Mouse (Mus musculus) heart, embryonic 16.5 days (tissue): ENCODE data around the gene Gsto2. TPM values are rescaled to one million over a fixed set of nuclear protein-coding genes. Genes with fewer than 3 reads are reported as not detected.
"Not testable (repeated sequence)": the region's sequence is repeated elsewhere in the genome, so short reads cannot be mapped to it uniquely, and the experiment has no call there.

ENCODE experiments used
- ATAC-seq: fragments of 200-750 bp; cut with Nextera tagmentation; replicated peaks from 2 replicates; pipeline ENCODE4 v1.8.0; 2017; ENCODE audit warnings: moderate number of reproducible peaks; ENCODE audit not compliant: insufficient read depth, low FRiP score; ENCODE audit errors: extremely low read depth
- H3K27ac ChIP-seq: fragments of 300-500 bp; sonication (generic); 2 replicates; pipeline ENCODE4 v1.5.1; 2014; ENCODE audit warnings: mild to moderate bottlenecking, low read length, control low read depth, moderate library complexity
- H3K27me3 ChIP-seq: fragments of 300-500 bp; sonication (generic); 2 replicates; pipeline ENCODE4 v1.6.1; 2014; ENCODE audit warnings: low read length, mixed read lengths; ENCODE audit not compliant: control insufficient read depth, insufficient read depth
- H3K36me3 ChIP-seq: fragments of 300-500 bp; sonication (generic); 2 replicates; pipeline ENCODE4 v1.6.1; 2014; ENCODE audit not compliant: control insufficient read depth, insufficient read depth
- H3K4me1 ChIP-seq: fragments of 300-500 bp; sonication (generic); 2 replicates; pipeline ENCODE4 v1.6.1; 2014; ENCODE audit warnings: low read length, mixed read lengths; ENCODE audit not compliant: control insufficient read depth, insufficient read depth
- H3K4me2 ChIP-seq: fragments of 300-500 bp; sonication (generic); 2 replicates; pipeline ENCODE4 v1.6.1; 2014; ENCODE audit warnings: low read depth, mild to moderate bottlenecking, control low read depth, low read length
- H3K4me3 ChIP-seq: fragments of 300-500 bp; sonication (generic); 2 replicates; pipeline ENCODE4 v1.5.1; 2014; ENCODE audit warnings: mild to moderate bottlenecking, control low read depth, low read length
- H3K9ac ChIP-seq: fragments of 300-500 bp; sonication (generic); 2 replicates; pipeline ENCODE4 v1.6.1; 2014; ENCODE audit warnings: low read length, control low read depth
- H3K9me3 ChIP-seq: fragments of 300-500 bp; sonication (generic); replicated peaks from 2 replicates; pipeline ENCODE4 v1.6.1; 2016; ENCODE audit warnings: low read length; ENCODE audit not compliant: control insufficient read depth
- WGBS: fragments of 180-500 bp; shearing (Covaris S2); extraction: QIAGEN DNeasy Blood & Tissue Kit; methylation state at CpG from one replicate; pipeline ENCODE4 v1.1.7; 2014; 5-methylcytosine and 5-hydroxymethylcytosine counted together
- polyA plus RNA-seq: library from polyadenylated mRNA; unstranded; fragments of >200 nt; fragmentation: Nextera tagmentation; extraction: Ambion mirVana; gene quantifications from 2 replicates; pipeline ENCODE4 v1.2.1, GENCODE M21; 2015

Gsto2 gene
- polyA plus RNA-seq, 1 experiment from 2014 or later: 0.77 TPM

- H3K36me3 ChIP-seq: no peaks in the 10 kb centered on the region
- H3K27ac ChIP-seq: no peak overlapping the region
- no peak overlapping the region for H3K4me2 ChIP-seq
- WGBS: 79% methylated on average over 5 of the region's 5 CpGs
- no peaks in the 10 kb centered on the region for H3K9me3 ChIP-seq
- H3K9ac ChIP-seq: no peak overlapping the region
- no peak overlapping the region for H3K4me3 ChIP-seq
- no peak for ATAC-seq
- 0 out of 2 replicates have a peak, but pooled peaks cover 2% of the 10 kb centered on the region for H3K27me3 ChIP-seq
- H3K4me1 ChIP-seq: peaks cover 2% of the 10 kb centered on the region; the same call in 1 of the 2 replicates
These were observed 30.7 kb upstream of the Gsto2 start for GRCm38 (mm10) chr19:47834614-47835013.

GRCm38 (mm10) chr19:47835776-47836175 lies 29.6 kb upstream of the Gsto2 start:
- no peak overlapping the region for H3K4me3 ChIP-seq
- H3K36me3 ChIP-seq: no peaks in the 10 kb centered on the region
- H3K4me2 ChIP-seq: no peak overlapping the region
- H3K27me3 ChIP-seq: 0 out of 2 replicates have a peak, but pooled peaks cover 2% of the 10 kb centered on the region
- no peaks in the 10 kb centered on the region for H3K9me3 ChIP-seq
- ATAC-seq: no peak
- WGBS: 84% methylated on average over 7 of the region's 7 CpGs
- H3K27ac ChIP-seq: no peak overlapping the region
- no peak overlapping the region for H3K9ac ChIP-seq
- H3K4me1 ChIP-seq: peaks cover 2% of the 10 kb centered on the region; the same call in 1 of the 2 replicates

- Histone ChIP-seq H3K4me2 (peak overlapping the region; percentile 73), H3K36me3 (no peaks in the 10 kb centered on the region), H3K9me3 (no peaks in the 10 kb centered on the region), H3K9ac (no peak overlapping the region), H3K27me3 (0 out of 2 replicates have a peak, but pooled peaks cover 2% of the 10 kb centered on the region), H3K27ac (no peak overlapping the region), H3K4me3 (peak overlapping the region; percentile 50), H3K4me1 (peaks cover 2% of the 10 kb centered on the region; the same call in 1 of the 2 replicates)
- ATAC-seq: peak; percentile 90
- WGBS: 3% methylated on average over 44 of the region's 49 CpGs
These were observed 28.4 kb upstream of the Gsto2 start for GRCm38 (mm10) chr19:47836701-47837526.

- WGBS: 2% methylated on average over 6 of the region's 6 CpGs
- Histone ChIP-seq H3K4me3 (peak overlapping the region; percentile 50), H3K9ac (no peak overlapping the region), H3K27me3 (0 out of 2 replicates have a peak, but pooled peaks cover 2% of the 10 kb centered on the region), H3K27ac (no peak overlapping the region), H3K36me3 (no peaks in the 10 kb centered on the region), H3K9me3 (no peaks in the 10 kb centered on the region), H3K4me2 (peak overlapping the region; percentile 73), H3K4me1 (peaks cover 2% of the 10 kb centered on the region; the same call in 1 of the 2 replicates)
- ATAC-seq: peak; percentile 37; the same call in 1 of the 2 replicates
These were observed 27.8 kb upstream of the Gsto2 start for GRCm38 (mm10) chr19:47837527-47837901.

- H3K27ac ChIP-seq, H3K4me3 ChIP-seq, H3K4me2 ChIP-seq, H3K4me1 ChIP-seq, H3K36me3 ChIP-seq, H3K27me3 ChIP-seq, H3K9me3 ChIP-seq, H3K9ac ChIP-seq, ATAC-seq: not testable (repeated sequence)
- WGBS: 65% methylated on average over 13 of the region's 15 CpGs
These were observed 24.1 kb upstream of the Gsto2 start for GRCm38 (mm10) chr19:47841234-47841633.

- WGBS: 81% methylated on average over 3 of the region's 3 CpGs
These were observed 15.6 kb upstream of the Gsto2 start for GRCm38 (mm10) chr19:47849735-47850134.

GRCm38 (mm10) chr19:47852131-47852530 lies 13.2 kb upstream of the Gsto2 start:
- not testable (repeated sequence) for H3K4me3 ChIP-seq, ATAC-seq, H3K27me3 ChIP-seq, H3K9me3 ChIP-seq, H3K9ac ChIP-seq, H3K4me2 ChIP-seq, H3K36me3 ChIP-seq, H3K27ac ChIP-seq
- H3K4me1 ChIP-seq: peaks cover 14% of the 10 kb centered on the region
- WGBS: 81% methylated on average over 3 of the region's 3 CpGs

More at GRCm38 (mm10) chr19:47849735-47850134, 15.6 kb upstream of the Gsto2 start:
- no peak overlapping the region for H3K27ac ChIP-seq
- H3K36me3 ChIP-seq: no peaks in the 10 kb centered on the region
- no peak overlapping the region for H3K4me2 ChIP-seq
- no peaks in the 10 kb centered on the region for H3K27me3 ChIP-seq
- H3K9me3 ChIP-seq: no peaks in the 10 kb centered on the region
- peaks cover 10% of the 10 kb centered on the region for H3K4me1 ChIP-seq
- H3K9ac ChIP-seq: no peak overlapping the region
- ATAC-seq: no peak
- H3K4me3 ChIP-seq: no peak overlapping the region

- no peak overlapping the region for H3K4me3 ChIP-seq
- 91% methylated on average over 3 of the region's 3 CpGs for WGBS
- H3K4me2 ChIP-seq: no peak overlapping the region
- no peak overlapping the region for H3K27ac ChIP-seq
- ATAC-seq: no peak
- 0 out of 2 replicates have a peak, but pooled peaks cover 6% of the 10 kb centered on the region for H3K36me3 ChIP-seq
- H3K4me1 ChIP-seq: peaks cover 14% of the 10 kb centered on the region
- no peaks in the 10 kb centered on the region for H3K9me3 ChIP-seq
- H3K27me3 ChIP-seq: no peaks in the 10 kb centered on the region
- no peak overlapping the region for H3K9ac ChIP-seq
These were observed 12.3 kb upstream of the Gsto2 start for GRCm38 (mm10) chr19:47853053-47853452.
